Mouse (Mus musculus) myocyte (in vitro differentiated cells): Measurements from ENCODE around the gene Timm29. TPM values are rescaled to one million over a fixed set of nuclear protein-coding genes. Genes with fewer than 3 reads are reported as not detected.

Source experiments
- H3K27me3 ChIP-seq: one replicate; pipeline ENCODE4 v1.6.1; 2011; ENCODE audit not compliant: control insufficient read depth, insufficient read depth, insufficient read length
- H3K36me3 ChIP-seq: one replicate; pipeline ENCODE4 v1.6.1; 2011; ENCODE audit not compliant: control insufficient read depth, insufficient read depth
- H3K4me2 ChIP-seq: one replicate; pipeline ENCODE4 v1.6.1; 2011; ENCODE audit warnings: low read depth, control low read depth
- H3K4me3 ChIP-seq: one replicate; pipeline ENCODE4 v1.5.1; 2011; ENCODE audit warnings: mild to moderate bottlenecking, control low read depth, moderate library complexity
- H3K79me2 ChIP-seq: one replicate; pipeline ENCODE4 v1.6.1; 2011; ENCODE audit not compliant: control insufficient read depth, insufficient read depth
- H3ac ChIP-seq: one replicate; pipeline ENCODE4 v1.6.1; 2011; ENCODE audit not compliant: control insufficient read depth, insufficient read length
- CEBPB ChIP-seq: IDR thresholded peaks from 2 replicates; pipeline ENCODE4 v1.6.1; 2011; ENCODE audit warnings: mild to moderate bottlenecking, moderate library complexity; ENCODE audit not compliant: poor library complexity, insufficient read depth, severe bottlenecking
- E2F4 ChIP-seq: IDR thresholded peaks from one replicate; pipeline ENCODE4 v1.6.1; 2011; ENCODE audit warnings: mild to moderate bottlenecking, control low read depth, moderate library complexity; ENCODE audit not compliant: insufficient read depth
- MAX ChIP-seq: IDR thresholded peaks from one replicate; pipeline ENCODE4 v1.6.1; 2011; ENCODE audit warnings: low read depth, mild to moderate bottlenecking, control low read depth
- MYOD1 ChIP-seq, 3 experiments: IDR thresholded peaks; one replicate each; pipeline ENCODE4 v1.6.1; 2011; ENCODE audit warnings: control low read depth in 2 of 3, low read depth in 2 of 3, mild to moderate bottlenecking in 2 of 3, moderate library complexity in 1 of 3; ENCODE audit not compliant: insufficient read length in 2 of 3, control insufficient read depth in 1 of 3
- MYOG ChIP-seq, 3 experiments: IDR thresholded peaks; one replicate each; pipeline ENCODE4 v1.6.1; 2011; ENCODE audit warnings: control low read depth in 2 of 3, low read depth in 2 of 3, mild to moderate bottlenecking in 2 of 3; ENCODE audit not compliant: insufficient read length in 2 of 3, control insufficient read depth in 1 of 3, insufficient read depth in 1 of 3
- POLR2A ChIP-seq: IDR thresholded peaks from one replicate; pipeline ENCODE4 v1.6.1; 2011; ENCODE audit warnings: low read depth, mild to moderate bottlenecking, control low read depth, moderate library complexity; ENCODE audit not compliant: insufficient read length
- POLR2AphosphoS2 ChIP-seq: IDR thresholded peaks from one replicate; pipeline ENCODE4 v1.6.1; 2011; ENCODE audit warnings: low read depth, control low read depth; ENCODE audit not compliant: insufficient read length
- REST ChIP-seq: IDR thresholded peaks from one replicate; pipeline ENCODE4 v1.6.1; 2011; ENCODE audit warnings: mild to moderate bottlenecking, control low read depth, moderate library complexity; ENCODE audit not compliant: insufficient read depth, insufficient read length
- SRF ChIP-seq: IDR thresholded peaks from one replicate; pipeline ENCODE4 v1.6.1; 2011; ENCODE audit warnings: low read depth; ENCODE audit not compliant: control insufficient read depth, insufficient read length
- TCF12 ChIP-seq: IDR thresholded peaks from one replicate; pipeline ENCODE4 v1.6.1; 2011; ENCODE audit warnings: mild to moderate bottlenecking, control low read depth; ENCODE audit not compliant: poor library complexity, insufficient read depth, severe bottlenecking
- TCF3 ChIP-seq: IDR thresholded peaks from one replicate; pipeline ENCODE4 v1.6.1; 2011; ENCODE audit warnings: low read depth, control low read depth; ENCODE audit not compliant: insufficient read length
- USF1 ChIP-seq: IDR thresholded peaks from one replicate; pipeline ENCODE4 v1.6.1; 2011; ENCODE audit warnings: low read depth, mild to moderate bottlenecking, control low read depth, moderate library complexity
- polyA plus RNA-seq: library from polyadenylated mRNA; unstranded; fragments of >200 nt; fragmentation: generic; extraction: Trizol; gene quantifications from one replicate; pipeline ENCODE4 v1.2.1, GENCODE M21; 2012; ENCODE audit warnings: missing spikeins

The Timm29 gene
- polyA plus RNA-seq, 1 experiment: 26.3 TPM

- Histone ChIP-seq H3K4me3 (no peak overlapping the region), H3K79me2 (peaks cover 100% of the 10 kb centered on the region), H3K27me3 (no peaks in the 10 kb centered on the region), H3K36me3 (no peaks in the 10 kb centered on the region), H3ac (no peak overlapping the region), H3K4me2 (no peak overlapping the region)
- no peak for TF ChIP-seq TCF3
- no peak for TF ChIP-seq POLR2AphosphoS2
- TF ChIP-seq MYOD1 (IDR thresholded peaks at IDR 0.05; ENCODE audit: control insufficient read depth in 1 of 3, insufficient read length in 2 of 3, low read depth in 2 of 3): no peak
- no peak for TF ChIP-seq POLR2A
- TF ChIP-seq E2F4: no peak
- TF ChIP-seq MYOG (IDR thresholded peaks at IDR 0.05; ENCODE audit: control insufficient read depth in 1 of 3, insufficient read depth in 1 of 3, insufficient read length in 2 of 3, low read depth in 2 of 3): no peak
- TF ChIP-seq TCF12: no peak
- no peak for TF ChIP-seq SRF
Observed at GRCm38 (mm10) chr9:21627145-21627795, 34.7 kb downstream of the Timm29 start.

GRCm38 (mm10) chr9:21630673-21631072, 38.2 kb downstream of the Timm29 start:
- peaks cover 3% of the 10 kb centered on the region for H3K36me3 ChIP-seq
- H3ac ChIP-seq: no peak overlapping the region
- H3K4me3 ChIP-seq: no peak overlapping the region
- TF ChIP-seq MAX: no peak
- no peak for TF ChIP-seq TCF3
- TF ChIP-seq USF1: no peak
- no peak for TF ChIP-seq CEBPB
- TF ChIP-seq SRF: no peak
- no peak for TF ChIP-seq E2F4
- no peak for TF ChIP-seq POLR2A
- TF ChIP-seq MYOG (IDR thresholded peaks at IDR 0.05; ENCODE audit: control insufficient read depth in 1 of 3, insufficient read depth in 1 of 3, insufficient read length in 2 of 3, low read depth in 2 of 3): no peak
- TF ChIP-seq TCF12: no peak
- no peak for TF ChIP-seq MYOD1 (IDR thresholded peaks at IDR 0.05; ENCODE audit: control insufficient read depth in 1 of 3, insufficient read length in 2 of 3, low read depth in 2 of 3)
- TF ChIP-seq REST: no peak
- no peak for TF ChIP-seq POLR2AphosphoS2
- H3K4me2 ChIP-seq: no peak overlapping the region
- H3K79me2 ChIP-seq: peaks cover 90% of the 10 kb centered on the region
- H3K27me3 ChIP-seq: no peaks in the 10 kb centered on the region

- Histone ChIP-seq H3K4me3 (no peak overlapping the region), H3K4me2 (no peak overlapping the region), H3K36me3 (peaks cover 20% of the 10 kb centered on the region), H3K27me3 (no peaks in the 10 kb centered on the region), H3K79me2 (peaks cover 66% of the 10 kb centered on the region), H3ac (no peak overlapping the region)
- no peak for TF ChIP-seq POLR2A
- no peak for TF ChIP-seq E2F4
Observed at GRCm38 (mm10) chr9:21633106-21633505, 40.6 kb downstream of the Timm29 start.

GRCm38 (mm10) chr9:21635639-21636038, 43.1 kb downstream of the Timm29 start:
- no peak overlapping the region for H3K4me2 ChIP-seq
- H3K79me2 ChIP-seq: peaks cover 40% of the 10 kb centered on the region
- no peak overlapping the region for H3K4me3 ChIP-seq
- no peak for TF ChIP-seq POLR2AphosphoS2
- TF ChIP-seq MAX: no peak
- TF ChIP-seq CEBPB: no peak
- no peak for TF ChIP-seq USF1
- TF ChIP-seq E2F4: no peak
- no peak for TF ChIP-seq TCF12
- H3K27me3 ChIP-seq: no peaks in the 10 kb centered on the region
- peaks cover 41% of the 10 kb centered on the region for H3K36me3 ChIP-seq
- no peak overlapping the region for H3ac ChIP-seq

GRCm38 (mm10) chr9:21639031-21639430, 46.5 kb downstream of the Timm29 start:
- H3K79me2 ChIP-seq: peaks cover 13% of the 10 kb centered on the region
- no peaks in the 10 kb centered on the region for H3K27me3 ChIP-seq
- peaks cover 60% of the 10 kb centered on the region for H3K36me3 ChIP-seq
- H3ac ChIP-seq: no peak overlapping the region
- H3K4me3 ChIP-seq: no peak overlapping the region
- H3K4me2 ChIP-seq: no peak overlapping the region
- TF ChIP-seq MAX (no peak), POLR2A (no peak), USF1 (no peak)

Other genes with a start within 250 kb of the Timm29 start
- 56.6 TPM for gene Ilf3, start 224.9 kb upstream of the Timm29 start, polyA plus RNA-seq
- gene Qtrt1, start 180.9 kb upstream of the Timm29 start, polyA plus RNA-seq: 55.3 TPM
- gene Dnm2, start 167.8 kb upstream of the Timm29 start, polyA plus RNA-seq: 157 TPM
- gene Tmed1, start 82.5 kb upstream of the Timm29 start, polyA plus RNA-seq: 47.3 TPM
- gene AB124611, start 66.5 kb upstream of the Timm29 start, polyA plus RNA-seq: 0.22 TPM
- 48.1 TPM for gene Carm1, start 45.8 kb upstream of the Timm29 start, polyA plus RNA-seq
- gene Yipf2, start 106 bp downstream of the Timm29 start, polyA plus RNA-seq: 13.2 TPM
- gene Smarca4, start 23.4 kb downstream of the Timm29 start, polyA plus RNA-seq: 68.0 TPM
- gene Ldlr, start 130.8 kb downstream of the Timm29 start, polyA plus RNA-seq: 106 TPM
- 31.0 TPM for gene Spc24, start 167.6 kb downstream of the Timm29 start, polyA plus RNA-seq
- 49.4 TPM for gene Kank2, start 206.0 kb downstream of the Timm29 start, polyA plus RNA-seq
- gene Angptl8, start 242.8 kb downstream of the Timm29 start, polyA plus RNA-seq: not detected